Mouse (Mus musculus) limb, embryonic 14.5 days (tissue): ENCODE measurements around the gene Pecam1. TPM values are rescaled to one million over a fixed set of nuclear protein-coding genes. Genes with fewer than 3 reads are reported as not detected.
"Not testable (repeated sequence)": the region's sequence is repeated elsewhere in the genome, so short reads cannot be mapped to it uniquely, and the experiment has no call there.

ENCODE experiments used
- ATAC-seq: fragments of 200-750 bp; cut with Nextera tagmentation; 2 replicates; pipeline ENCODE4 v1.8.0; 2017; ENCODE audit warnings: low read depth, moderate number of reproducible peaks, moderate TSS enrichment; ENCODE audit not compliant: low FRiP score
- DNase-seq: peaks from one replicate; pipeline ENCODE4 v3.0.0-alpha.2; 2015; ENCODE audit warnings: low spot score
- H3K27ac ChIP-seq: fragments of 300-500 bp; sonication (generic); replicated peaks from 2 replicates; pipeline ENCODE4 v1.5.1; 2014; ENCODE audit warnings: low read depth, mild to moderate bottlenecking, low read length, moderate library complexity, mixed read lengths
- H3K27me3 ChIP-seq: fragments of 300-500 bp; sonication (generic); 2 replicates; pipeline ENCODE4 v1.6.1; 2014; ENCODE audit warnings: low read length, mixed read lengths; ENCODE audit not compliant: control insufficient read depth, insufficient read depth
- H3K36me3 ChIP-seq: fragments of 300-500 bp; sonication (generic); 2 replicates; pipeline ENCODE4 v1.6.1; 2014; ENCODE audit warnings: mild to moderate bottlenecking, low read length, moderate library complexity, mixed read lengths; ENCODE audit not compliant: control insufficient read depth, insufficient read depth
- H3K4me1 ChIP-seq: fragments of 300-500 bp; sonication (generic); 2 replicates; pipeline ENCODE4 v1.6.1; 2014; ENCODE audit warnings: antibody characterized with exemption, low read length, mixed read lengths; ENCODE audit not compliant: control insufficient read depth, insufficient read depth
- H3K4me2 ChIP-seq: fragments of 300-500 bp; sonication (generic); replicated peaks from 2 replicates; pipeline ENCODE4 v1.6.1; 2014; ENCODE audit warnings: low read depth, mild to moderate bottlenecking, low read length, moderate library complexity; ENCODE audit not compliant: severe bottlenecking
- H3K4me3 ChIP-seq: fragments of 300-500 bp; sonication (generic); replicated peaks from 2 replicates; pipeline ENCODE4 v1.5.1; 2014; ENCODE audit warnings: low read length
- H3K9ac ChIP-seq: fragments of 300-500 bp; sonication (generic); 2 replicates; pipeline ENCODE4 v1.6.1; 2014; ENCODE audit warnings: mild to moderate bottlenecking, low read depth, low read length, moderate library complexity; ENCODE audit not compliant: severe bottlenecking
- H3K9me3 ChIP-seq: fragments of 300-500 bp; sonication (generic); 2 replicates; pipeline ENCODE4 v1.6.1; 2016; ENCODE audit warnings: low read length; ENCODE audit not compliant: control insufficient read depth
- POLR2A ChIP-seq: fragments of 200-500 bp; IDR thresholded peaks from 2 replicates; pipeline ENCODE4 v1.8.0; 2012; ENCODE audit warnings: inconsistent platforms, mild to moderate bottlenecking, moderate library complexity, borderline replicate concordance; ENCODE audit not compliant: insufficient read depth, insufficient read length; ENCODE audit errors: extremely low read depth
- WGBS: fragments of 180-500 bp; shearing (Covaris S2); extraction: QIAGEN DNeasy Blood & Tissue Kit; methylation state at CpG from one replicate; pipeline ENCODE4 v1.1.7; 2014; 5-methylcytosine and 5-hydroxymethylcytosine counted together
- polyA plus RNA-seq, 2 experiments: library from polyadenylated mRNA; depleted of rRNA in 1 of 2; stranded (reverse) in 1 of 2; unstranded in 1 of 2; fragments of >200 nt; fragmentation: Nextera tagmentation in 1 of 2; extraction: Ambion mirVana in 1 of 2; gene quantifications; 2 replicates each; pipeline versions ENCODE4 v1.2.1 to v1.2.3; 2012 to 2014

Gene Pecam1
- polyA plus RNA-seq, 2 experiments, result 39.0 to 44.2 TPM

DNA sequence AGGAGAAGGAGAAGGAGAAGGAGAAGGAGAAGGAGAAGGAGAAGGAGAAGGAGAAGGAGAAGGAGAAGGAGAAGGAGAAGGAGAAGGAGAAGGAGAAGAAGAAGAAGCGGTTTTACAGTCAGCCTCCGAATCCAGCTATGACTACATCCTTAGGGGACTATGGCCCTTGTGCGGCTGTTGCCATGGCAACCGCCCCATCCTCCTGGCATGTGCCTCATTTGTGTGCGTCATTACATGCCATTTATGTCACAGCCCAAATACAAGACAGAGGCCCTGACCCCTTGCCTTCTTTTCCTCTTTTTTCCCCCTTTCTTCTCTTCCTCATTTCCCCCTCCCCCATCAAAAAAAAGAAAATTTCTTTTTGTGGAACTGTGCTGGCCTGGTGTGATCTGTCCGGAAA, 9.2 kb downstream of the Pecam1 start:
- H3K36me3 ChIP-seq, result no peaks in the 10 kb centered on the region
- ATAC-seq, result no peak
- TF ChIP-seq POLR2A, result no peak
- 64% methylated on average over 6 of the region's 6 CpGs for WGBS
- DNase-seq, result no peak
- H3K9me3 ChIP-seq, result no peaks in the 10 kb centered on the region
- H3K27ac ChIP-seq, result no peak overlapping the region
- H3K4me1 ChIP-seq, result no peaks in the 10 kb centered on the region
- no peak overlapping the region for H3K9ac ChIP-seq
- H3K4me3 ChIP-seq, result no peak overlapping the region
- H3K4me2 ChIP-seq, result no peak overlapping the region
- H3K27me3 ChIP-seq, result no peaks in the 10 kb centered on the region

DNA sequence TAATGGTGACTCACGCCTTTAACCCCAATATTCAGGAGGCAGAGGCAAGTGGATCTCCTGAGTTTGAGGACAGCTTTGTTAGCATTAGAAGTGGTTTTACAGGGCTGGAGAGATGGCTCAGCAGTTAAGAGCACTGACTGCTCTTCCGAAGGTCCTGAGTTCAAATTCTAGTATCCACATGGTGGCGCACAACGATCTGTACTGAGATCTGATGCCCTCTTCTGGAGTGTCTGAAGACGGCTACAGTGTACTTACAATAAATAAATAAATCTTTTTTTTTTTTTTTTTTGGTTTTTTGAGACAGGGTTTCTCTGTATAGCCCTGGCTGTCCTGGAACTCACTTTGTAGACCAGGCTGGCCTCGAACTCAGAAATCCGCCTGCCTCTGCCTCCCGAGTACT, 9.7 kb downstream of the Pecam1 start:
- not testable (repeated sequence) for DNase-seq, H3K4me1 ChIP-seq, H3K27me3 ChIP-seq, H3K4me2 ChIP-seq, H3K36me3 ChIP-seq, H3K4me3 ChIP-seq, ATAC-seq, H3K27ac ChIP-seq, H3K9ac ChIP-seq, H3K9me3 ChIP-seq
- 94% methylated on average over 8 of the region's 8 CpGs for WGBS

GRCm38 (mm10) chr11:106739116-106739515, 11.3 kb downstream of the Pecam1 start:
- no peaks in the 10 kb centered on the region for H3K36me3 ChIP-seq
- no peak for TF ChIP-seq POLR2A
- no peaks in the 10 kb centered on the region for H3K27me3 ChIP-seq
- no peak overlapping the region for H3K4me3 ChIP-seq
- ATAC-seq (no peak), DNase-seq (no peak)
- no peak overlapping the region for H3K27ac ChIP-seq
- H3K4me1 ChIP-seq, result no peaks in the 10 kb centered on the region
- no peaks in the 10 kb centered on the region for H3K9me3 ChIP-seq
- H3K4me2 ChIP-seq, result no peak overlapping the region
- WGBS, result 95% methylated on average over 2 of the region's 2 CpGs
- H3K9ac ChIP-seq, result no peak overlapping the region

DNA sequence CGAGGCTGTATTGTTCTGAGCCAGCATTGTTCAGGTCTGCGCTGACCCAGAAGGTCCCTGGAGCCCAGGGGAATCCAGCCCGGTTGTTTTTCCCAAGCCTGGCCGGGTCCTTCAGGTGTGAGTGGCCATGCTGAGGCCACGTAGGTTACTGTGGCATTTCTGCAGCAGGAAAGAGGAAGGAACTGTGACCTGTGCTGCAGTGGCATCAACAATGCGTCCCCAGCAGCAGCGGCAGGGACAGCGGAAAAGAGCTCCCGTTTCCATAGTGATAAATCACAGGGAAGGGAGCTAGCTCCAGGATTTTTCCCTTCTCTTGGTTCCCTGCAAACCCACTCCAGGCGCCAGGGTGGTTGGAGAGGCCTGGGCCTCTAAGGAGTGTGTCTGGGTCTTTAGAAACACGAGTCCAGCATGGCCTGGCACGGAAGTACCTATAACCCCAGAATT, 13.2 kb downstream of the Pecam1 start:
- no peak for ATAC-seq
- no peak for TF ChIP-seq POLR2A
- Histone ChIP-seq H3K9ac (0 out of 2 replicates have a peak overlapping the region, but pooled peaks have one; percentile 16), H3K27ac (no peak overlapping the region), H3K36me3 (no peaks in the 10 kb centered on the region), H3K4me3 (no peak overlapping the region), H3K9me3 (no peaks in the 10 kb centered on the region), H3K4me1 (no peaks in the 10 kb centered on the region), H3K4me2 (no peak overlapping the region), H3K27me3 (no peaks in the 10 kb centered on the region)
- no peak for DNase-seq
- WGBS, result 32% methylated on average over 12 of the region's 12 CpGs

DNA sequence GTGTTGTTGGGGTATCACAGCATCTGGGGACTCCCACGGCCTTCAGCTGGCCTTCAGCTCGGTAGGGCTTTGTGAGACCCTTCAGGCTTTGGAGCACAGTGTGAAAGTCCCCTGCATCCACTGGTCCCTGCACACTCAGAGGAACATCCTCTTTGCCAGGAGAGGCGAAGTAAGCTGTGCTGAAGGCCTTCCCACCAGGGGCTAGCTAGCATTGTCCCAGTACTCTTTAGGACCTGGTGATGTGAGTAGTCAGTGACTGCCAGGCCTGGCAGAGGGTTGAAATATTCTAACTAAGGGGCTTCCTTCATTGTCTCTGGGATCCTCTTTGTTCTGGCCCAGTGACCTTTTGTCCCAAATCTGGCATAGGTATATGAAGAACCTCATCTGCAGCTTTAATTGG, 13.8 kb downstream of the Pecam1 start:
- no peak overlapping the region for H3K4me3 ChIP-seq
- H3K9me3 ChIP-seq, result no peaks in the 10 kb centered on the region
- no peak for TF ChIP-seq POLR2A
- H3K27ac ChIP-seq, result no peak overlapping the region
- DNase-seq, result no peak
- 73% methylated on average over 3 of the region's 3 CpGs for WGBS
- no peaks in the 10 kb centered on the region for H3K36me3 ChIP-seq
- peak overlapping the region; percentile 16; the same call in 1 of the 2 replicates for H3K9ac ChIP-seq
- H3K4me2 ChIP-seq, result no peak overlapping the region
- H3K4me1 ChIP-seq, result no peaks in the 10 kb centered on the region
- no peaks in the 10 kb centered on the region for H3K27me3 ChIP-seq
- ATAC-seq, result no peak

DNA sequence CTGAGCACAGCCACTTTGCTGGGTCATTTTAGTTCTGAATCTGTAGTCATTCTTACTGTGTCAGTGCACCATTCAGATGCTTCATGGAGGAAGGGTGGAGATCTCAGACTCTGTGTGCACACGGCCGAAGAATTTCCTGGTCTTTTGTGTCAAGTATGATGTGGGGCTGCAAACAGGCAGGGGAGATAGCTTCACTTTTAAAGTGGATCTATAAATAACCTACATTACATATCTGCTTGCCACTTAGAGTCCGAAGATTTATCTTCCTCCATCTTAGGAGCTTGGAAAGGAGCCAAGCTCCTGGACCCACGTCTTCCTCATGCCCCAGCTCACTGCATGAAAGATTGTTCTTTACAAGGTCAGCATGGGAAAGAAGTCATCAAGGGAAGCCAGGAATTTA, 19.7 kb downstream of the Pecam1 start:
- ATAC-seq (no peak), DNase-seq (no peak)
- Histone ChIP-seq H3K9ac (no peak overlapping the region), H3K4me3 (no peak overlapping the region), H3K9me3 (no peaks in the 10 kb centered on the region), H3K27me3 (no peaks in the 10 kb centered on the region), H3K36me3 (no peaks in the 10 kb centered on the region), H3K4me2 (no peak overlapping the region), H3K27ac (no peak overlapping the region), H3K4me1 (peaks cover 5% of the 10 kb centered on the region; the same call in 1 of the 2 replicates)
- no peak for TF ChIP-seq POLR2A
- 73% methylated on average over 4 of the region's 4 CpGs for WGBS
